Mouse (Mus musculus): ENCODE results near the gene Fbxl5. TPM values are rescaled to one million over a fixed set of nuclear protein-coding genes. Genes with fewer than 3 reads are reported as not detected.

The Fbxl5 gene
- polyA plus RNA-seq, 1 experiment from 2014 or later, result 61.0 TPM

DNA sequence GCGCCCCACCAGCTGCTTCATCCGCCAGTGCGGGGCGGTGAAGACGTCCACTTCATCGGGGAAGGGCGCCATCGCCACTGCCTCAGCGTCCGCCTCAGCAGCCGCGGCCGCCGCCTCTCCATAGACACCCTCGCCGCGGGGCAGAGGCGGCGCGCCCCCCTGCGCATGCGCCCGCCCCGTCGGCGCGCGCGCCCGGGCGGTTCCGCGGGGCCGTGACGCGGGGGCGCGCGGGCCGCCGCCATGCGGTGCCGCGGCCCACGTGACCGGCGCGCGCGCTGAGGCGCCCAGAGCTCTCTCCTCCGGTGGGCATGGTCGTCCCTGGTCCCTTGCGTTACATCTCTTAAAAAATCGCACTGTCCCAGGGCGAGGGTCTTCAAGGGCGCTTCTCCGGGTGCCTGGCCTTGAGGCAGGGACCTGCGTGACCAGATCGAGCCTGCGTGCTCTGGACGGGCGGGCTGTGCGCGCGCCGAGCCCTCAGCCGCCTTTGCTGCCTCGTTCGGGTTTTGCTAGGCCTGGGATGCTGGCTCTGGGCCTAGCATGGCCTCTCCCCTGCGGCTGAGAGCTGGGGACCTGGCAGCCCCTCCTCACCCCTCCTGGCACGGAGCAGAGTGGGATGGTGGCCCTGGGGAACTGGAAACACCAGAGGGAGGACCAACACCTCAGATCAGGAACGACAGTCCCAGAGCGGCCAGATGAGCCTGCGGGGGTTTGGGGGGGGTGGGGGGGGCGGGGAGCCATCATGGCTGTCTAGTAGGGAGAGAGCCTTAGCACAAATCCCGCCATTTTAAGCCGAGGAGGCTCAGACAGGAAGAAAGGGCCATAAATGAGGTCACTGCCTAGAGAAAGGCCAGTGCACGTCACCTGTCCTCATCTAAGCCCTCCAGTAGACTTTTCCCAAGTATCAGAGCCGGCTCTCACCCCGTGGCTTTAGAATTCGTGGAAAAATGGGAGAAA is 39.2 kb downstream of the Fbxl5 start:
- H3K9ac ChIP-seq (ENCODE audit: low read depth, low read length), result peak overlapping the region; percentile 97
- 2% methylated on average over 81 of the region's 82 CpGs for WGBS
- H3K27me3 ChIP-seq (ENCODE audit: insufficient read depth, low read length), result no peaks in the 10 kb centered on the region
- no peaks in the 10 kb centered on the region for H3K9me3 ChIP-seq (replicated peaks; ENCODE audit: low read length)
- H3K4me3 ChIP-seq (replicated peaks; ENCODE audit: low read depth, low read length), result peak overlapping the region; percentile 92
- 0 out of 2 replicates have a peak, but pooled peaks cover 10% of the 10 kb centered on the region for H3K4me1 ChIP-seq (replicated peaks; ENCODE audit: insufficient read depth, low read length)
- peak overlapping the region; percentile 93 for H3K27ac ChIP-seq
- no peak for TF ChIP-seq CTCF (IDR thresholded peaks at IDR 0.05; ENCODE audit: low read depth)
- H3K36me3 ChIP-seq (ENCODE audit: insufficient read depth, low read length), result no peaks in the 10 kb centered on the region
- H3K4me2 ChIP-seq (ENCODE audit: low read length), result peak overlapping the region; percentile 84
- ATAC-seq (replicated peaks; ENCODE audit: low FRiP score, low read depth) (peak; percentile 93), DNase-seq (ENCODE audit: low spot score) (peak; percentile 82)

DNA sequence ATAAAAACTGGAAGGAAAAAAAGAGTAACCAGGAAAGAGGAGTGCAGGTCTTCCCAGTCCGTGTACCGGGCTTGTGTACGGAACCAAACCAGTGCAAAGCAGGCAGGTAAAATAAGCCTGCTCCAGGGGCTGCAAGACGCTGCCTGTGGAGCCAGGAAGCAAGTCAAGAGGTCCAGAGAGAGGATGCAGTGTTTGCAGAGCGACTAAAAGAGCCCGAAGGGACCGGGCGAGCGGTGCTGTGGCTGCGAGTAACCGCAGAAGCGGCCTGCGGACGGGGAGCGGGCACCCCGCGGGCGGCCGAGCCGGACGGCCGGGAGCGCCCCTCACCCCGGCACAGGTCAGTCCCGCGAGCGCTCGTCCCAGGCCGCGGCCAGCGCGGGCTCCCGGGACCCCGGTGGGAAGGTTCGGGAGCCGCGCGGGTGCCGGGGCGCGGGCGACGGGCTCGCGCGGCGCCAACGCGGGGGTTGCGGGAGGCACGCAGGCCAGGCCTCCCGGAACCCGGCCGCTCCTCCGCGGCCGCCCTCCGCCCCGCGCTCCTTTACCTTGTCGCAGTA is 39.9 kb downstream of the Fbxl5 start:
- peak overlapping the region; percentile 92 for H3K4me3 ChIP-seq (replicated peaks; ENCODE audit: low read depth, low read length)
- DNase-seq (ENCODE audit: low spot score), result peak; percentile 54
- no peaks in the 10 kb centered on the region for H3K27me3 ChIP-seq (ENCODE audit: insufficient read depth, low read length)
- H3K4me2 ChIP-seq (ENCODE audit: low read length), result peak overlapping the region; percentile 84
- H3K9me3 ChIP-seq (replicated peaks; ENCODE audit: low read length), result no peaks in the 10 kb centered on the region
- peak overlapping the region; percentile 93 for H3K27ac ChIP-seq
- peak overlapping the region; percentile 97 for H3K9ac ChIP-seq (ENCODE audit: low read depth, low read length)
- 0 out of 2 replicates have a peak, but pooled peaks cover 10% of the 10 kb centered on the region for H3K4me1 ChIP-seq (replicated peaks; ENCODE audit: insufficient read depth, low read length)
- under 1% methylated on average over 48 of the region's 61 CpGs for WGBS
- no peak for TF ChIP-seq CTCF (IDR thresholded peaks at IDR 0.05; ENCODE audit: low read depth)
- no peaks in the 10 kb centered on the region for H3K36me3 ChIP-seq (ENCODE audit: insufficient read depth, low read length)
- ATAC-seq (replicated peaks; ENCODE audit: low FRiP score, low read depth), result peak; percentile 78

DNA sequence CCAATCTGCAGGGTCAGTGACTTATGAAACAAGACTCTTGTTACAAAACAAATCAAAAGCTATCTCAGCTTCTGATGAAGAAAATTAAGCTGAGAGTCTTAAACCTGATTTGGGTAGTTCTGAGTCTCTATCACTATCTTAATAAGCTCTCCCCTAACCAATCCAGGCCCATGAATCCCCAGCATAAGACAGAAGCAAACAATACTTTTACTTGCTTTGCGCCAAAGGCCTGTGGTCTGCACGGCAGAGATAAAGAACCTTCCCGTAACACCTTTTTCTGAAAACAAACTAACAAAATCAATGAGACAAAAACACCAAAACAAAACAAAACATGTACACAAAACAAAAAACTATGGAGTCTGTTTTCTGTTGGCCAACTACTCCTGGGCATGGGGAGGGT is 42.9 kb downstream of the Fbxl5 start:
- WGBS, result 97% methylated on average over 3 of the region's 3 CpGs
- no peaks in the 10 kb centered on the region for H3K9me3 ChIP-seq (replicated peaks; ENCODE audit: low read length)
- no peak overlapping the region for H3K27ac ChIP-seq
- no peaks in the 10 kb centered on the region for H3K27me3 ChIP-seq (ENCODE audit: insufficient read depth, low read length)
- no peak for ATAC-seq (replicated peaks; ENCODE audit: low FRiP score, low read depth)
- no peak overlapping the region for H3K4me2 ChIP-seq (ENCODE audit: low read length)
- no peak for TF ChIP-seq CTCF (IDR thresholded peaks at IDR 0.05; ENCODE audit: low read depth)
- no peaks in the 10 kb centered on the region for H3K36me3 ChIP-seq (ENCODE audit: insufficient read depth, low read length)
- no peak overlapping the region for H3K9ac ChIP-seq (ENCODE audit: low read depth, low read length)
- H3K4me3 ChIP-seq (replicated peaks; ENCODE audit: low read depth, low read length), result no peak overlapping the region
- 0 out of 2 replicates have a peak, but pooled peaks cover 10% of the 10 kb centered on the region for H3K4me1 ChIP-seq (replicated peaks; ENCODE audit: insufficient read depth, low read length)
- no peak for DNase-seq (ENCODE audit: low spot score)

DNA sequence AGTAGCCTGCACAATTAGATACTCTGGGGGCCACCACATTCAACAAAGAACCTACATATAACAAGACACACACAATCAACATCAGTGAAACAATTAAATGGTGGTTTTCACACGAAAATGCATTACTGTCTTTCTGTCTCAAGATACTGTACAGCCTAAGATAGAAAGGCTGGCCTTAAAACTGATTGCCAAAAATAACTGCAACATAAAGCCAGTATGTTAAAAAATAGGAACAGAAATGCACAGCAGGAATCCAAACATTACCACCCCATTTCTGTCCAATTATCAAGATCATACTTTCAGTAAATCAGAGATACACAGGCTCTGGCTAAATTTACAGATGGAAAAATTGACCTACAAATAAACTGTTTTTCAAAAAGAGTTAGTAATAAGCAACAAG is 44.4 kb downstream of the Fbxl5 start:
- no peaks in the 10 kb centered on the region for H3K9me3 ChIP-seq (replicated peaks; ENCODE audit: low read length)
- TF ChIP-seq CTCF (IDR thresholded peaks at IDR 0.05; ENCODE audit: low read depth), result no peak
- no peaks in the 10 kb centered on the region for H3K27me3 ChIP-seq (ENCODE audit: insufficient read depth, low read length)
- no peak overlapping the region for H3K27ac ChIP-seq
- no peaks in the 10 kb centered on the region for H3K36me3 ChIP-seq (ENCODE audit: insufficient read depth, low read length)
- no peak for ATAC-seq (replicated peaks; ENCODE audit: low FRiP score, low read depth)
- H3K4me2 ChIP-seq (ENCODE audit: low read length), result no peak overlapping the region
- H3K9ac ChIP-seq (ENCODE audit: low read depth, low read length), result no peak overlapping the region
- H3K4me1 ChIP-seq (replicated peaks; ENCODE audit: insufficient read depth, low read length), result 0 out of 2 replicates have a peak, but pooled peaks cover 10% of the 10 kb centered on the region
- DNase-seq (ENCODE audit: low spot score), result no peak
- 46% methylated on average over 1 of the region's 1 CpGs for WGBS
- no peak overlapping the region for H3K4me3 ChIP-seq (replicated peaks; ENCODE audit: low read depth, low read length)

DNA sequence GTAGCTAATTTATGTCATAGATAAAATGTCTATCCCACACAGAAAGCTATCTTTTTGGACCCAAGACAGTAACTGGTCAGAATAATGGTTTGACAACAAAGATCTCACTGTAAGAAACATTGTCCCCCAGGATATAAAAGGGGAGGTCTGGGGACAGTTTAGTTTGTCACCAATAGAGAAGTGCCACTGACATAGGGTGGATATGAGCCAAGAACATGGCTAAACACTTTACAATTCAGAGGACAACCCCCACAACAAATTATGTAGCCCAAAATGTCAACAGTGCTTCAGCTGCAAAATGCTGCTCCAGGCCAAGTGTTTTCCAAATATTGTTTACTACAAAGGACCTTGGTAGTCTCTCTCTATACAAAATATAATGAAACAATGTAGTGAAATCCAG is 45.0 kb downstream of the Fbxl5 start:
- Histone ChIP-seq H3K4me2 (ENCODE audit: low read length) (no peak overlapping the region), H3K4me1 (replicated peaks; ENCODE audit: insufficient read depth, low read length) (0 out of 2 replicates have a peak, but pooled peaks cover 10% of the 10 kb centered on the region), H3K9me3 (replicated peaks; ENCODE audit: low read length) (no peaks in the 10 kb centered on the region), H3K9ac (ENCODE audit: low read depth, low read length) (no peak overlapping the region), H3K27me3 (ENCODE audit: insufficient read depth, low read length) (no peaks in the 10 kb centered on the region), H3K36me3 (ENCODE audit: insufficient read depth, low read length) (no peaks in the 10 kb centered on the region), H3K4me3 (replicated peaks; ENCODE audit: low read depth, low read length) (no peak overlapping the region), H3K27ac (no peak overlapping the region)
- DNase-seq (ENCODE audit: low spot score) (peak; percentile 17), ATAC-seq (replicated peaks; ENCODE audit: low FRiP score, low read depth) (no peak)
- TF ChIP-seq CTCF (IDR thresholded peaks at IDR 0.05; ENCODE audit: low read depth), result no peak

DNA sequence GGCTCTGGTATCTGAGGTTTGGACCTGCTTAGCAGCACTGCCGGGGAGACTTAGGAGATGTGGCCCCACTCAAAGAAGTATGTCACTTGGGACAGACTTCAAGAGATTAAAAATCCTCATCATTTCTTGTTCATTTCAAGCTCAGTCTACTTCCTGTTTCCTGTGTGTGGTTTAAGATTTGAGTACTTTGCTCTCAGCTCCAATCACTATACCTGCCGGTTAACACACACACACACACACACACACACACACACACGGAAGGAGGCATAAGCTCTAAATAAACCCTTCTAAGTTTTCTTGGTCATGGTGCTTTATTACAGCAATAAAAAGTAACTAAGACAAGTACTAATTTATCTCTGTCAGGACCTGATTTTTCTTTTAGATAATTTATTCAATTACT is 49.9 kb downstream of the Fbxl5 start:
- Histone ChIP-seq H3K27me3 (ENCODE audit: insufficient read depth, low read length) (no peaks in the 10 kb centered on the region), H3K4me3 (replicated peaks; ENCODE audit: low read depth, low read length) (no peak overlapping the region), H3K4me1 (replicated peaks; ENCODE audit: insufficient read depth, low read length) (no peaks in the 10 kb centered on the region), H3K36me3 (ENCODE audit: insufficient read depth, low read length) (peaks cover 18% of the 10 kb centered on the region), H3K9ac (ENCODE audit: low read depth, low read length) (no peak overlapping the region), H3K4me2 (ENCODE audit: low read length) (no peak overlapping the region), H3K9me3 (replicated peaks; ENCODE audit: low read length) (no peaks in the 10 kb centered on the region), H3K27ac (no peak overlapping the region)
- no peak for TF ChIP-seq CTCF (IDR thresholded peaks at IDR 0.05; ENCODE audit: low read depth)
- no peak for ATAC-seq (replicated peaks; ENCODE audit: low FRiP score, low read depth)
- no peak for DNase-seq (ENCODE audit: low spot score)
- WGBS, result 74% methylated on average over 3 of the region's 3 CpGs

Data from kidney, postnatal 0 days (tissue).